Mouse (Mus musculus) lung, adult 10 weeks (tissue): ENCODE data around the gene Rhoc. TPM values are rescaled to one million over a fixed set of nuclear protein-coding genes. Genes with fewer than 3 reads are reported as not detected.

Experiments
- polyA plus RNA-seq: library from polyadenylated mRNA; stranded (reverse); fragments of 350-450 nt; fragmentation: Illumina TruSeq; extraction: RNeasy Lipid Tissue Mini Kit (QIAGEN cat#74804); gene quantifications from one replicate; pipeline ENCODE4 v1.2.3, GENCODE M21; 2014; ENCODE audit warnings: low read depth, low replicate concordance; ENCODE audit not compliant: insufficient read depth

Rhoc gene
- 156 TPM for polyA plus RNA-seq

GRCm38 (mm10) chr3:104788075-104788474 is at the start of gene Rhoc:
Gene Rhoc (plus strand): TSS chr3:104788375.

GRCm38 (mm10) chr3:104780561-104781420 is 7.4 kb upstream of the Rhoc start, which contains the start of gene Ppm1j:
Gene Ppm1j (plus strand): TSS chr3:104781056.

DNA sequence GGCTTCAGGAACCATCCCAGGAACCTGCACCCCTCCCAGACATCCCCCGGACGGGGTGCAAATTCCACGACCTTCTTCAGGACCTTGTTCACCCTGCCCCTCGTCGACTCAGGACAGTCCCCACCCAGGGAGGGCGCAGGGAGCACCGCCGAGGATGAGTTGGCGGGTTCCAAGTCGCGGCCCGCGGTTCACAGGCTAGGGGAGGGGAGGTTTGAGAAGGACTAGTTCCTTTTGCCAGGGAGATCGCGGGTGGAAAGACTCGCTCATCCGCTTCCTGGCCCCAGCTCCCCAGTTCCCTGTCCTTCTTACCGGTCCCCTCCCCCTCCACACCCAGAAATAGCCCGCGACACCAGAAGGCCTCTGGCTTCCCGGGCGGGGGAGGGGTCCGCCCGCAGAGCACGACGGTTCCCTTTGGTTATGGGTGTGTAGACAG is 6.7 kb upstream of the Rhoc start, which contains the start of gene Fam19a3:
TSS of gene Fam19a3 (minus strand) at position 370 of the 433 bp plus-strand sequence.

GRCm38 (mm10) chr3:104817991-104818748 is 30.0 kb downstream of the Rhoc start, which contains the start of gene Mov10:
Gene Mov10 (minus strand): TSS chr3:104818563.

Other genes starting within 250 kb of the Rhoc start
- gene Slc16a1, start 149.7 kb upstream of the Rhoc start, polyA plus RNA-seq = 13.0 TPM
- 5.3 TPM for gene Ppm1j, start 7.3 kb upstream of the Rhoc start, polyA plus RNA-seq
- gene Fam19a3, start 6.5 kb upstream of the Rhoc start, polyA plus RNA-seq = 0.08 TPM
- gene Mov10, start 30.2 kb downstream of the Rhoc start, polyA plus RNA-seq = 4.5 TPM
- 14.6 TPM for gene St7l, start 75.6 kb downstream of the Rhoc start, polyA plus RNA-seq
- gene Capza1, start 76.1 kb downstream of the Rhoc start, polyA plus RNA-seq = 52.8 TPM
- 1.5 TPM for gene Wnt2b, start 173.5 kb downstream of the Rhoc start, polyA plus RNA-seq